Mouse (Mus musculus) MEL (cell line): ENCODE measurements around the gene Washc4. TPM values are rescaled to one million over a fixed set of nuclear protein-coding genes. Genes with fewer than 3 reads are reported as not detected.

Source experiments
- DNase-seq: peaks from one replicate; pipeline ENCODE4 v3.0.0; 2011; ENCODE audit warnings: low read depth, low spot score
- H3K27ac ChIP-seq: 2 replicates; pipeline ENCODE4 v1.5.1; 2012; ENCODE audit warnings: low read depth, mild to moderate bottlenecking, control low read depth, low read length, moderate library complexity; ENCODE audit not compliant: control insufficient read depth
- H3K27me3 ChIP-seq, 2 experiments: fragments of 150-350 bp in 1 of 2; sonication (generic) in 1 of 2; 2 replicates each; pipeline ENCODE4 v1.6.1; 2012; ENCODE audit warnings: low read length in 2 of 2, mild to moderate bottlenecking in 2 of 2, improper control_type of control experiment in 1 of 2, moderate library complexity in 1 of 2; ENCODE audit not compliant: insufficient read depth in 2 of 2, control insufficient read depth in 1 of 2
- H3K36me3 ChIP-seq, 2 experiments: 2 replicates each; pipeline ENCODE4 v1.6.1; 2012 to 2014; ENCODE audit warnings: low read length in 2 of 2, improper control_type of control experiment in 1 of 2, inconsistent platforms in 1 of 2, mild to moderate bottlenecking in 1 of 2; ENCODE audit not compliant: insufficient read depth in 2 of 2, control insufficient read depth in 1 of 2
- H3K4me1 ChIP-seq, 2 experiments: fragments of 150-350 bp in 1 of 2; sonication (generic) in 1 of 2; 2 replicates each; pipeline ENCODE4 v1.6.1; 2012; ENCODE audit warnings: low read length in 2 of 2, improper control_type of control experiment in 1 of 2, mild to moderate bottlenecking in 1 of 2; ENCODE audit not compliant: insufficient read depth in 2 of 2, control insufficient read depth in 1 of 2
- H3K4me3 ChIP-seq, 2 experiments: fragments of 150-350 bp in 1 of 2; sonication (generic) in 1 of 2; 2 replicates each; pipeline ENCODE4 v1.5.1; 2012; ENCODE audit warnings: low read depth in 2 of 2, low read length in 2 of 2, mild to moderate bottlenecking in 2 of 2, moderate library complexity in 2 of 2, control low read depth in 1 of 2, improper control_type of control experiment in 1 of 2; ENCODE audit not compliant: control insufficient read depth in 1 of 2, insufficient read depth in 1 of 2
- H3K79me2 ChIP-seq: 2 replicates; pipeline ENCODE4 v1.6.1; 2012; ENCODE audit warnings: mild to moderate bottlenecking, low read length, moderate library complexity; ENCODE audit not compliant: control insufficient read depth, poor library complexity, insufficient read depth
- H3K9ac ChIP-seq: 2 replicates; pipeline ENCODE4 v1.6.1; 2012; ENCODE audit warnings: low read depth, mild to moderate bottlenecking, control low read depth, low read length, moderate library complexity; ENCODE audit not compliant: control insufficient read depth, poor library complexity, severe bottlenecking
- H3K9me3 ChIP-seq: fragments of 150-350 bp; sonication (generic); replicated peaks from 2 replicates; pipeline ENCODE4 v1.6.1; 2012; ENCODE audit warnings: mild to moderate bottlenecking, low read length, improper control_type of control experiment, moderate library complexity; ENCODE audit not compliant: insufficient read depth
- CHD1 ChIP-seq: IDR thresholded peaks from 2 replicates; pipeline ENCODE4 v1.6.1; 2012; ENCODE audit warnings: low read depth, mild to moderate bottlenecking, inconsistent platforms, low read length, improper control_type of control experiment
- CHD2 ChIP-seq: IDR thresholded peaks from 2 replicates; pipeline ENCODE4 v1.6.1; 2011; ENCODE audit warnings: low read length, improper control_type of control experiment
- CTCF ChIP-seq, 3 experiments: IDR thresholded peaks in 2 of 3; conservative IDR thresholded peaks in 1 of 3; 2 replicates each; pipeline ENCODE4 v1.5.1; 2011 to 2012; ENCODE audit warnings: low read length in 3 of 3, low read depth in 2 of 3, mild to moderate bottlenecking in 2 of 3, improper control_type of control experiment in 1 of 3, inconsistent platforms in 1 of 3, mixed read lengths in 1 of 3, moderate library complexity in 1 of 3; ENCODE audit not compliant: control insufficient read depth in 1 of 3, insufficient read depth in 1 of 3, poor library complexity in 1 of 3, severe bottlenecking in 1 of 3
- ELF1 ChIP-seq: IDR thresholded peaks from 2 replicates; pipeline ENCODE4 v1.6.1; 2014; ENCODE audit warnings: low read depth, mild to moderate bottlenecking, inconsistent platforms, low read length, improper control_type of control experiment, moderate library complexity
- EP300 ChIP-seq, 2 experiments: IDR thresholded peaks; 2 replicates each; pipeline ENCODE4 v1.6.1; 2011; ENCODE audit warnings: improper control_type of control experiment in 2 of 2, low read length in 2 of 2, low read depth in 1 of 2, mild to moderate bottlenecking in 1 of 2
- GABPA ChIP-seq: IDR thresholded peaks from 2 replicates; pipeline ENCODE4 v1.6.1; 2012; ENCODE audit warnings: low read depth, mild to moderate bottlenecking, inconsistent platforms, low read length, improper control_type of control experiment, moderate library complexity
- GATA1 ChIP-seq: IDR thresholded peaks from 2 replicates; pipeline ENCODE4 v1.6.1; 2011; ENCODE audit warnings: low read depth, low read length, improper control_type of control experiment
- HCFC1 ChIP-seq: IDR thresholded peaks from 2 replicates; pipeline ENCODE4 v1.6.1; 2012; ENCODE audit warnings: low read depth, mild to moderate bottlenecking, inconsistent platforms, low read length, improper control_type of control experiment, moderate library complexity
- JUND ChIP-seq: IDR thresholded peaks from 2 replicates; pipeline ENCODE4 v1.6.1; 2011; ENCODE audit warnings: low read depth, mild to moderate bottlenecking, improper control_type of control experiment, low read length
- KAT2A ChIP-seq: conservative IDR thresholded peaks from 2 replicates; pipeline ENCODE4 v1.6.1; 2012; ENCODE audit warnings: low read depth, low read length, improper control_type of control experiment, inconsistent platforms
- MAFK ChIP-seq: IDR thresholded peaks from 2 replicates; pipeline ENCODE4 v1.6.1; 2011; ENCODE audit warnings: low read depth, mild to moderate bottlenecking, low read length, improper control_type of control experiment, borderline replicate concordance
- MAX ChIP-seq: IDR thresholded peaks from 2 replicates; pipeline ENCODE4 v1.6.1; 2011; ENCODE audit warnings: low read length, improper control_type of control experiment
- MXI1 ChIP-seq: IDR thresholded peaks from 2 replicates; pipeline ENCODE4 v1.6.1; 2011; ENCODE audit warnings: mild to moderate bottlenecking, low read depth, low read length, improper control_type of control experiment
- NELFE ChIP-seq: IDR thresholded peaks from 2 replicates; pipeline ENCODE4 v1.6.1; 2011; ENCODE audit warnings: low read depth, low read length, improper control_type of control experiment
- POLR2AphosphoS2 ChIP-seq: IDR thresholded peaks from 2 replicates; pipeline ENCODE4 v1.6.1; 2011; ENCODE audit warnings: low read length, improper control_type of control experiment
- RAD21 ChIP-seq: IDR thresholded peaks from 2 replicates; pipeline ENCODE4 v1.6.1; 2011; ENCODE audit warnings: mild to moderate bottlenecking, low read depth, low read length, improper control_type of control experiment
- RCOR1 ChIP-seq: IDR thresholded peaks from 2 replicates; pipeline ENCODE4 v1.6.1; 2012; ENCODE audit warnings: low read depth, mild to moderate bottlenecking, inconsistent platforms, low read length, improper control_type of control experiment
- SIN3A ChIP-seq: IDR thresholded peaks from 2 replicates; pipeline ENCODE4 v1.6.1; 2012; ENCODE audit warnings: low read length, improper control_type of control experiment, inconsistent platforms
- SMC3 ChIP-seq: IDR thresholded peaks from 2 replicates; pipeline ENCODE4 v1.6.1; 2011; ENCODE audit warnings: low read depth, low read length, improper control_type of control experiment
- TBP ChIP-seq: IDR thresholded peaks from 2 replicates; pipeline ENCODE4 v1.8.0; 2011; ENCODE audit warnings: low read depth, low read length, improper control_type of control experiment
- TCF12 ChIP-seq: IDR thresholded peaks from 2 replicates; pipeline ENCODE4 v1.6.1; 2014; ENCODE audit warnings: low read depth, mild to moderate bottlenecking, inconsistent platforms, low read length, improper control_type of control experiment, moderate library complexity
- ZC3H11A ChIP-seq: IDR thresholded peaks from 2 replicates; pipeline ENCODE4 v1.6.1; 2012; ENCODE audit warnings: low read depth, mild to moderate bottlenecking, inconsistent platforms, low read length, improper control_type of control experiment
- ZKSCAN1 ChIP-seq: IDR thresholded peaks from 2 replicates; pipeline ENCODE4 v1.6.1; 2012; ENCODE audit warnings: low read depth, mild to moderate bottlenecking, inconsistent platforms, low read length, improper control_type of control experiment, moderate library complexity
- ZMIZ1 ChIP-seq: IDR thresholded peaks from 2 replicates; pipeline ENCODE4 v1.6.1; 2012; ENCODE audit warnings: low read depth, mild to moderate bottlenecking, inconsistent platforms, low read length, improper control_type of control experiment, moderate library complexity
- ZNF384 ChIP-seq: IDR thresholded peaks from 2 replicates; pipeline ENCODE4 v1.6.1; 2012; ENCODE audit warnings: low read depth, mild to moderate bottlenecking, inconsistent platforms, low read length, improper control_type of control experiment
- polyA plus RNA-seq, 2 experiments: library from polyadenylated mRNA; stranded (reverse) in 1 of 2; unstranded in 1 of 2; fragments of >175 nt in 1 of 2; fragments of >200 nt in 1 of 2; gene quantifications; 2 replicates each; pipeline versions ENCODE4 v1.2.1 to v1.2.4; 2012; ENCODE audit warnings: low replicate concordance in 2 of 2, low read depth in 1 of 2; ENCODE audit not compliant: insufficient read length in 2 of 2, insufficient read depth in 1 of 2, missing spikeins in 1 of 2
- total RNA-seq: library from RNA; depleted of rRNA; stranded (reverse); fragments of 300-350 nt; gene quantifications from 2 replicates; pipeline ENCODE4 v1.2.3, GENCODE M21; 2012

Washc4 gene
- total and polyA plus RNA-seq, 3 experiments, result 13.6 to 16.2 TPM; not detected in 1

GRCm38 (mm10) chr10:83543439-83544102, at the start of gene Washc4 (continued):
- TF ChIP-seq NELFE, result peak; percentile 90
- TF ChIP-seq POLR2AphosphoS2, result peak; percentile 82
- no peak for TF ChIP-seq CHD1
- no peak for TF ChIP-seq GATA1
- TF ChIP-seq TBP, result peak; percentile 76

- no peak overlapping the region for H3K27ac ChIP-seq
- TF ChIP-seq RCOR1 (no peak), MAX (no peak), ZMIZ1 (no peak), NELFE (no peak), GABPA (no peak), ZKSCAN1 (no peak), KAT2A (no peak), RAD21 (no peak), TBP (no peak), HCFC1 (no peak)
- TF ChIP-seq, all 39 proteins: peak for 0
- no peaks in the 10 kb centered on the region for H3K79me2 ChIP-seq
- no peak overlapping the region for H3K9ac ChIP-seq
- H3K36me3 ChIP-seq, result no peaks in the 10 kb centered on the region
- H3K4me1 ChIP-seq, result no peaks in the 10 kb centered on the region
- no peaks in the 10 kb centered on the region for H3K9me3 ChIP-seq
- DNase-seq, result no peak
- H3K4me3 ChIP-seq, result no peak overlapping the region
- H3K27me3 ChIP-seq, result no peaks in the 10 kb centered on the region
Observed at GRCm38 (mm10) chr10:83497321-83497720, 46.2 kb upstream of the Washc4 start.

GRCm38 (mm10) chr10:83508962-83509660, 34.4 kb upstream of the Washc4 start:
- Histone ChIP-seq H3K79me2 (no peaks in the 10 kb centered on the region), H3K9me3 (no peaks in the 10 kb centered on the region), H3K27ac (no peak overlapping the region), H3K4me3 (no peak overlapping the region), H3K36me3 (peaks cover 0 to 6% of the 10 kb centered on the region in 2 experiments; a peak in 2 of 4 replicates), H3K27me3 (no peaks in the 10 kb centered on the region), H3K4me1 (0 out of 4 replicates have a peak, but pooled peaks cover 0 to 5% of the 10 kb centered on the region in 2 experiments), H3K9ac (no peak overlapping the region)
- TF ChIP-seq ZNF384 (no peak), RCOR1 (no peak), GABPA (no peak), CTCF (IDR thresholded peaks at IDR 0.05 in 2 of 3, conservative IDR thresholded peaks at IDR 0.05 in 1 of 3; ENCODE audit: control insufficient read depth in 1 of 3, insufficient read depth in 1 of 3, low read depth in 2 of 3, low read length in 3 of 3, poor library complexity in 1 of 3, severe bottlenecking in 1 of 3) (peak; percentile 33 to 64 (median 36)), MAFK (no peak), ELF1 (no peak), CHD2 (no peak), ZKSCAN1 (no peak), CHD1 (no peak), TCF12 (no peak), POLR2AphosphoS2 (no peak), NELFE (no peak), JUND (no peak), MXI1 (no peak), SMC3 (peak; percentile 44), RAD21 (peak; percentile 61), ZC3H11A (peak; percentile 42), EP300 (IDR thresholded peaks at IDR 0.05; ENCODE audit: low read depth in 1 of 2, low read length in 2 of 2) (no peak), SIN3A (no peak)
- DNase-seq, result peak; percentile 43
